In genomic region chr9:61981876-61982275, GRCm38 (mm10) we compare ENCODE assay signal across 27 mouse cellular contexts. TPM values are rescaled to one million over a fixed set of nuclear protein-coding genes. Genes with fewer than 3 reads are reported as not detected.
DNase-seq lines count a peak whose midpoint lies in the region; ATAC-seq lines count a peak whose summit lies in the region.
"Had no signal": no experiment of that assay in that cellular context is flagged by ENCODE, and none has a peak within 500 bp of the region (broad histone marks: within the 10 kb centered on the region; RNA-seq: fewer than 3 reads in every experiment).

No protein-coding gene starts in this region.

- peak overlapping the region; percentile 66 for H3K27ac ChIP-seq in brown adipose tissue, adult 24 weeks (replicated peaks; ENCODE audit: low read depth, low read length)
- H3K27ac ChIP-seq: embryonic facial prominence, embryonic 12.5 days; forebrain, embryonic 12.5 days; forebrain, embryonic 15.5 days; hindbrain, embryonic 10.5 days; hindbrain, embryonic 13.5 days; intestine, embryonic 15.5 days had no signal

- intact Hi-C loops in heart, postnatal 36 days (cut with DNase I) = no loop called here

- ATAC-seq in granulocyte monocyte progenitor cell, adult 5-6 weeks (replicated peaks; ENCODE audit: poor library complexity, severe bottlenecking) = peak; percentile 66
- ATAC-seq in megakaryocyte progenitor cell, adult 5-6 weeks (replicated peaks; ENCODE audit: poor library complexity) = peak; percentile 44
- ATAC-seq: CD4-positive, CD25-positive, alpha-beta regulatory T cell, adult 4 months; forebrain, embryonic 15.5 days; hindbrain, embryonic 16.5 days; intestine, embryonic 15.5 days had no signal

- DNase-seq in heart, adult 11 months = peak; percentile 95
- DNase-seq in heart, postnatal 36 days = no peak
- no peak for DNase-seq in cerebellum, postnatal 25 days
- no peak for DNase-seq in left cerebral cortex, adult 11 months (ENCODE audit: low spot score)
- DNase-seq: adrenal gland, adult 8-10 months; adrenal gland, postnatal 25 days; cerebellum, adult 11 months; cerebellum, adult 2 months; cerebellum, adult 9-11 months; cerebellum, postnatal 36 days; gastrocnemius, postnatal 25 days; kidney, adult 11 months had no signal

- no peaks in the 10 kb centered on the region for H3K4me1 ChIP-seq in brown adipose tissue, adult 24 weeks (ENCODE audit: control insufficient read depth, insufficient read depth, insufficient read length, low read length)
- H3K4me1 ChIP-seq: embryonic facial prominence, embryonic 12.5 days; forebrain, embryonic 15.5 days; hindbrain, embryonic 10.5 days; intestine, embryonic 15.5 days had no signal

- H3K4me3 ChIP-seq in brown adipose tissue, adult 24 weeks (ENCODE audit: insufficient read depth, low read depth, low read length) = no peak overlapping the region
- H3K4me3 ChIP-seq: embryonic facial prominence, embryonic 12.5 days; erythroblast, embryonic 14.5 days; forebrain, embryonic 12.5 days; forebrain, embryonic 15.5 days; hindbrain, embryonic 10.5 days; hindbrain, embryonic 13.5 days; intestine, embryonic 15.5 days had no signal

RNA-seq across cellular contexts. Expression of gene Kif23, which starts 35.3 kb away (rescaled TPM):
- total RNA-seq in heart, postnatal 36 days (2021) = 1 to 10 TPM; 1.7 to 2.4 TPM
- polyA plus RNA-seq in brown adipose tissue, adult 24 weeks (2012; ENCODE audit: insufficient read depth, insufficient read length, missing spikeins) = 1.1 and 1.6 TPM in 2 replicates
- total RNA-seq in granulocyte monocyte progenitor cell, adult 5-6 weeks (2014; fragmentation: Nextera tagmentation) = 32.7 and 46.7 TPM in 2 replicates
- 146 and 173 TPM in 2 replicates for total RNA-seq in granulocyte monocyte progenitor cell, adult 5-6 weeks (2017)
- total RNA-seq in megakaryocyte progenitor cell, adult 5-6 weeks (2015) = 106 and 127 TPM in 2 replicates
- 170 and 190 TPM in 2 replicates for total RNA-seq in megakaryocyte progenitor cell, adult 5-6 weeks (2017)

RNA-seq across cellular contexts. Expression of gene Paqr5, which starts 44.8 kb away (rescaled TPM):
- not detected for total RNA-seq in heart, postnatal 36 days (2021)
- not detected in 2 replicates for polyA plus RNA-seq in brown adipose tissue, adult 24 weeks (2012; ENCODE audit: insufficient read depth, insufficient read length, missing spikeins)
- 0.60 TPM in 1 of 2 replicates, not detected in the other for total RNA-seq in granulocyte monocyte progenitor cell, adult 5-6 weeks (2014; fragmentation: Nextera tagmentation)
- 0.21 and 0.34 TPM in 2 replicates for total RNA-seq in granulocyte monocyte progenitor cell, adult 5-6 weeks (2017)
- 0.20 and 0.74 TPM in 2 replicates for total RNA-seq in megakaryocyte progenitor cell, adult 5-6 weeks (2015)
- 0.68 and 1.7 TPM in 2 replicates for total RNA-seq in megakaryocyte progenitor cell, adult 5-6 weeks (2017)
- total RNA-seq: gastrocnemius, postnatal 25 days; heart, adult 8-10 months; heart, postnatal 25 days; MEL had no signal
- polyA plus RNA-seq: erythroblast, embryonic 14.5 days had no signal

Comparison
In these comparisons a context has a peak if more than half of its experiments do, and no peak if none do; other contexts are left out.
1. RNA of gene Kif23, which starts 35.3 kb away (total RNA-seq): 106 to 190 TPM in megakaryocyte progenitor cell, adult 5-6 weeks and 32.7 to 173 TPM in granulocyte monocyte progenitor cell, adult 5-6 weeks; 1.7 to 2.4 TPM in heart, postnatal 36 days; every median in the first group is over 4 times any median in the second.